Mouse (Mus musculus): ENCODE results near the gene Gm45902.

Gm45902 gene

GRCm38 (mm10) chr2:3512552-3513454, at the start of gene Gm45902, which contains the start of the genes Hspa14 and Cdnf:
Gene Gm45902, minus strand, starts transcription at chr2:3512790.
Gene Hspa14, minus strand, starts transcription at chr2:3512814.
Gene Cdnf, plus strand, starts transcription at chr2:3513030.
- peak; percentile 93 for DNase-seq (ENCODE audit: extremely low spot score, low spot score)

- DNase-seq (ENCODE audit: extremely low spot score, low spot score) = peak; percentile 38
These were observed 34.0 kb upstream of the Gm45902 start for GRCm38 (mm10) chr2:3546588-3546987.

GRCm38 (mm10) chr2:3546055-3546454, 33.5 kb upstream of the Gm45902 start:
- DNase-seq (ENCODE audit: extremely low spot score, low spot score) = no peak

- no peak for DNase-seq (ENCODE audit: extremely low spot score, low spot score)
These were observed 28.9 kb upstream of the Gm45902 start for GRCm38 (mm10) chr2:3541307-3542079.

- DNase-seq (ENCODE audit: extremely low spot score, low spot score) = no peak
These were observed 13.7 kb upstream of the Gm45902 start for GRCm38 (mm10) chr2:3526288-3526687.

GRCm38 (mm10) chr2:3522558-3522957, 10.0 kb upstream of the Gm45902 start:
- no peak for DNase-seq (ENCODE audit: extremely low spot score, low spot score)

- no peak for DNase-seq (ENCODE audit: extremely low spot score, low spot score)
These were observed 514 bp downstream of the Gm45902 start for GRCm38 (mm10) chr2:3512076-3512475.

GRCm38 (mm10) chr2:3500886-3501285, 11.7 kb downstream of the Gm45902 start:
- no peak for DNase-seq (ENCODE audit: extremely low spot score, low spot score)

GRCm38 (mm10) chr2:3499543-3499942, 13.0 kb downstream of the Gm45902 start:
- no peak for DNase-seq (ENCODE audit: extremely low spot score, low spot score)

- DNase-seq (ENCODE audit: extremely low spot score, low spot score) = no peak
These were observed 18.7 kb downstream of the Gm45902 start for GRCm38 (mm10) chr2:3493833-3494409.

- DNase-seq (ENCODE audit: extremely low spot score, low spot score) = no peak
These were observed 22.8 kb downstream of the Gm45902 start for GRCm38 (mm10) chr2:3489816-3490215.

- DNase-seq (ENCODE audit: extremely low spot score, low spot score) = no peak
These were observed 32.4 kb downstream of the Gm45902 start for GRCm38 (mm10) chr2:3480239-3480638.

GRCm38 (mm10) chr2:3475746-3476251, 36.8 kb downstream of the Gm45902 start:
- no peak for DNase-seq (ENCODE audit: extremely low spot score, low spot score)

- peak; percentile 99 for DNase-seq (ENCODE audit: extremely low spot score, low spot score)
These were observed 37.7 kb downstream of the Gm45902 start, which contains the start of gene Suv39h2 for GRCm38 (mm10) chr2:3474861-3475283. Gene Suv39h2, minus strand, starts transcription at chr2:3475031.

GRCm38 (mm10) chr2:3474361-3474805, 38.2 kb downstream of the Gm45902 start:
- no peak for DNase-seq (ENCODE audit: extremely low spot score, low spot score)

GRCm38 (mm10) chr2:3473891-3474290, 38.7 kb downstream of the Gm45902 start:
- DNase-seq (ENCODE audit: extremely low spot score, low spot score) = no peak

GRCm38 (mm10) chr2:3456590-3456989, 56.0 kb downstream of the Gm45902 start:
- DNase-seq (ENCODE audit: extremely low spot score, low spot score) = no peak
